Mouse (Mus musculus) liver, adult (tissue): ENCODE data around the gene Btn1a1.

Experiments
- GATA4 ChIP-seq: IDR thresholded peaks from 2 replicates; pipeline ENCODE4 v1.6.1; 2014; ENCODE audit warnings: mild to moderate bottlenecking, low read length; ENCODE audit not compliant: insufficient replicate concordance

Gene Btn1a1

DNA sequence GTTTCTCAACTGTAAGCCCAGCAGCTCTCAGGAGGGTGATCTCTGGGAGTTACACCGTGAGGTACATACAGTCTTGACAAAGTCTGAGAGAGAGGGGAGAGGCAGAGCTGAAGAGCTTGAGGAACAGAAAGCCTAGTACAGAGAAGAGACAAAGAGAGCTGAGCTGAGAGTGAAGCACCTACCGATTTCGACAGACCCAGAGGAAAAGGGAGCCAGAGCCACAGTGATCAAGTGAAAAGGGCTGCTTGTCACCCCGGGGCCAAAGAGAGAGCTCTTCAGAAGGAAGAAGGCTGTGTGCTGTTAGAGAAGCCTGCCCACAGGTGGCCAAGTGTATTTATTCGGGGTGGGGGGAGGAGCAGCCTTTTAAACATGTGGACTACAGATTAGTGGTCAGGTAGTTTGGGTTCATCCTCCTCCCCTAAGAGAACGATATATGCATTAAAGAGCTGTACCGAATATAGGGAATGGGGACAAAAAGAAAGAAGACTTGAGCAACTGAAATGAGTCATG lies at the start of gene Btn1a1:
Btn1a1 (minus strand) TSS at position 302 of the 510 bp plus-strand sequence.
- TF ChIP-seq GATA4, result no peak

DNA sequence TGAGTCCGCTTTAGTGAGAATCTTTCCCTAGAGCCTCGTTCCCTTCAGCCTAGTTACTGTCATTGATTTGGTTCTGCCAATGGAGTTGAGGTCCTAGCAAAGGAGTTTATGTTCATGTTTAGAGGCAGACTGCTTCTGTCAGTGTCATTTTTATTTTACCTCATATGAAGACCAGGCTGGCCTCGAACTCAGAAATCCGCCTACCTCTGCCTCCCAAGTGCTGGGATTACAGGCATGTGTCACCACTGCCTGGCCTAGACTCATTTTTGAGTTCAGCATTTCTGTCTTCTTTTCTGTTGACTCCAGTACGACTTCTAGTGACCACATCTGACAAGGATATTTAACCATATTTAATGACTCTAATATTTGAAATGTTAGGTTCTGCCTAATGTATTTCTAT lies 49.6 kb upstream of the Btn1a1 start:
- no peak for TF ChIP-seq GATA4

DNA sequence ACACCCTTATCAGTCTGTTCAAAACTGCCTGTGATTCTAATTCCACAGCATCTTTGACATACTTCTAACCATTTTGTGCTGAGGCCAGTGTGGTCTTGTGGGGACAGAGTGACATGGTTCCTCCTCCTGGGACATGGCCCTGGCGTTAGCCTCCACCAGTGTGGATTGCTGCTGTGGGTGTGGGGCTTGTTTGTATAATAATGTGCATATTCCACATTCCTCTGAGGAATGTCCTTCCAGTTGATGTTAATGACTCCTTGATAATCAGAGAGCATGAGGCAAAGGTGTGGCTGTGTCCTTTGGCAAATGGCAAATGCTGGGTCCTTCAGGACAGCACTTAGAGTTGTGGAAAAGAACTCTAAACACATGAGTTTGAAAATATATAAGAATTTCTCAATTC lies 47.8 kb upstream of the Btn1a1 start:
- no peak for TF ChIP-seq GATA4

DNA sequence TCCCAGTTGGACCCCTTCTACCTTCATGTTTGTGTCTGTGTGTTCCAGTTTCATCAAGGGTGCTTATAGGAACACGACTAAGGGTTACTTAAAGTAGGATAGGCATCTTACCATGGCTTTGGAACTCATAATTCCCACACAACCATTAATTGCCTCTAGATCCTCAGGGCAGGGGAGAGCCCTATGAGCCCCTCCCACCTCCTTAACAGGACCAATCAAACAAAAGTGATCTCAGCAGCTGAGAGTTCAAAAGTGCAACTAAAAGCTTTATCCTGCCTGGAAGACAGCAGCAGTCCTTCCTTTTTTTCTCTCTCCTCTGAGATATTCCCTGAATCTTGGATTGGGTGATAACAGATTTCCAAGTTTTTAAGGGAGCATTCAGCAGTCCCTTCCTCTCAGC lies 44.4 kb upstream of the Btn1a1 start:
- no peak for TF ChIP-seq GATA4

DNA sequence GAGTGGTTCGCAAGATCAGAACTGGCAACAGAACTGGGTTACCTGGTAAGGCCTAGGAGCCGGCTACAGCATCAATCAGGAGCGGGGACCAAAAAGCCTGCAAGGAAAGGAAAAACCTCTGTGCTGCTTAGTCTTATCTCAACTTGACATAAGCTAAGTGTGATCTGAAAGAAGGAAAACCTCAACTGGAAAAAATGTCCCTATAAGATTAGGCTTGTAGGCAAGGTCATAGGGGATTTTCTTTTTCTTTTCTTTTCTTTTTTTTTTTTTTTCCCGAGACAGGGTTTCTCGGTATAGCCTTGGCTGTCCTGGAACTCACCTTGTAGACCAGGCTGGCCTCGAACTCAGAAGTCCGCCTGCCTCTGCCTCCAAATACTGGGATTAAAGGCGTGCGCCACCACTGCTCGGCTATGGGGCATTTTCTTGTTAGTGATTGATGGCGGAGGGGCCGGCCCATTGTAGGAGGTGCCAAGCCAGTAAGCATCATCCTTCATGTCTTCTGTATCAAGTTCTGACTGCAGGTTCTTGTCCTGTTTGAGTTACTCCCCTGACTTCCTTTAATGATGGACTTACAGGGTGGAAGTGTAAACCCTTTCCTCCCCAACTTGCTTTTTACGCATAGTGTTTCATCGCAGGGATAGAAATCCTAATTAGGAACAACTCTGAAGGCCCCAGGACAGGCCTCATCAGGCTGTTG lies 41.3 kb upstream of the Btn1a1 start:
- no peak for TF ChIP-seq GATA4

DNA sequence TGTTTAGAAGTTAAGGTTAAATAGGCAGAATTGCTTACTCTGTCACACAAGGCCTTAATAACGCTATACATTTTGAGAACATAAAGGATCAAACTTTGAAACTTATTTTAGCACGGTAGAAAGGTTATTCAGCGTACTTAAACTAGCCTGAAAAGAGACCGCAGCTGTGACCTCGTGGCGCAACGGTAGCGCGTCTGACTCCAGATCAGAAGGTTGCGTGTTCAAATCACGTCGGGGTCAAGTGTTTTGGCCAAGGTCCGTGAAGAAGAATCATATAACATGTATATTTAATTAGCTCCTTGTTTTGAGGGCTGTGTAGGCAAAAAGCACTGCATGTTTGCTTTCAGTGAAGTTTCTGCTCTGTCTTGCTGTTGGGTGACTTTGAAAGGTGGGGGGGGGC lies 40.6 kb upstream of the Btn1a1 start:
- TF ChIP-seq GATA4, result no peak

DNA sequence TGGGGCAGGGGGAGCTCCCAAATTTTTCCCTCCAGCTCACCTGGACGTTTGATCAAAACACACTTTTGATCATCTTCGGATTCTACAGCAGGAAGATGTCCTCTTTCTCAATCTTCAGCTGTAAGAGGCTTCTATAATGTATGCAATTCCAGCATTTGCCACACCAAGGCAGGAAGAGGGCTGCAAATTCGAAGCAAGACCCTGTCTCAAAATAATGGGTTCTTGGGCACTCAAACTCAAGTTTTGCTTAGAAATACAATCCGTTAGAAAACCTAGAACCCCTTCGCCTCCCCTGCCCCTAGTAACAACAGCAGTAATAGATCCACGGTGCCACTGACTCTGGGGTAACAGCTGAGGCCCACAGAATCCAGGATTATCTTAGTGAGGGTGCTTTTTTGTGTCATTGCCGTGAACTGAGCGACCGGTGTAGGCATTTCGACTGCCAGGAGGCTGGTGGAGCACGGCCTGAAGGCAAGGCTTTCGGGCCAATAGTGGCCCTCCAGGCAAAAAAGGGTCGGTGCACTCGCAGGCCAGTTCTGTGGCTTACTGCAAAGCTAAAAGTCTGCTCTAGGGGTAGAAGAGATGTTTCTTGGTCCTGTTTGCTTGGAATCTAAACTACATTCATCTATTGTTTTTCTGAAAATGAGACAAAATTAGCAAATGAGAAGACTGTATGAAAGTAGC lies 40.1 kb upstream of the Btn1a1 start:
- TF ChIP-seq GATA4, result no peak

DNA sequence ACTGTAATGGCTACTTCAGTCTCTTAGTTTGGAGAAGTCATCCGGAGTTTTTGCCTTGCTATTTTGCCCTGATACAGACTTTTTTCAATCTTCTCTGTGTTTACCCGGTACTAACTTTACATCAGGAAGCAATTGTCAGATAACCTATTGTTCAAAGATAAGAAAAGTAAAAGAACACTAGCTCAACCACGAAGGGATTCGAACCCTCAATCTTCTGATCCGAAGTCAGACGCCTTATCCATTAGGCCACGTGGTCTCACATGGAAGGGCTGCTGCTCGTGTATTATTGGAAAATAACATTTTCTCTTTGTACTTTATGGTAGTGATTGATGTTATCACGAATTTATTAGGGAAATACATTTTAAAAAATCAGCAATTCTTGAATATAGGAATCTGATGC lies 38.1 kb upstream of the Btn1a1 start:
- peak; percentile 38; the same call in 1 of the 2 replicates for TF ChIP-seq GATA4

DNA sequence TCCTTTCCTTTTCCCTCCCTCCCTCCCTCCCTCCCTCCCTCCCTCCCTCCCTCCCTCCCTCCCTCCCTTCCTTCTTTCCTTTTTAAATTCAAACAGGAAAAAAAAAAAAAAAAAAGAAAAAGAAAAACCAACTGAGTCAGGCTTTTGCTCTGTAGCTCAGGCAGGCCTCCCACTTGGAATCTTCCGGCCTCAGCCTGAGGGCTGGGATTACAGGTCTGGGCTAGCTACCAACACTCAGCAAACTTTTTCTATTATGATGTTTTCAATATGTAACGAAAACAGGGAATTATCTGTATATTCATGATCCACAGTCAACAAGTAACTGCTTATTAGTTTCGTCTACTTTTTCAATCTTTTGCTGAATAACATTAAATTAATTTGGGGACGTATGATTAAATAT lies 37.2 kb upstream of the Btn1a1 start:
- TF ChIP-seq GATA4, result no peak

DNA sequence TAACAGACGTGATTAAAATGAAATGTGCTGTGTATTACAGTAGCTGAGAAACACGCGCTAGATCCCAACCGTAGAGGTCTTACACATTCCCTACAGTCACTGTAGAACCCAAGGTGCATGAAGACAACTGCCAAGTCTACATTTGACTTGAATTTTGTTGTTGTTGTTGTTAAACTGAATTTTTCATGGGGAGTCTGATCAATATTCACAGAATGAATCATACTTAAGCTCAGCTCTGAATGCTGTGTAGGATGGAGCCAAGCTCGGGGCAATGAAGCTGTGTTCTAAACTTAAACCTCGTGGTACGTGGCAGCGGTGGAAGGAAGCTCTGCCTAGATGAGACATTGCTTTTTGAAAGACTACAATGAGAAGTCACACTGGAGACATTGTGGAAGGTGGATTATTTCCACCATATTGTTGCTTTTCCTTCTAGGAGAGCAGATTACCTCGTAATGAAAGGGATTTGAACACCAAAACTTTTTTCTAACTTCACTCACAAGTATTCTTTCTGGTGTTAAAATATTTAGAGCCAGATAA lies 36.4 kb upstream of the Btn1a1 start:
- TF ChIP-seq GATA4, result no peak

DNA sequence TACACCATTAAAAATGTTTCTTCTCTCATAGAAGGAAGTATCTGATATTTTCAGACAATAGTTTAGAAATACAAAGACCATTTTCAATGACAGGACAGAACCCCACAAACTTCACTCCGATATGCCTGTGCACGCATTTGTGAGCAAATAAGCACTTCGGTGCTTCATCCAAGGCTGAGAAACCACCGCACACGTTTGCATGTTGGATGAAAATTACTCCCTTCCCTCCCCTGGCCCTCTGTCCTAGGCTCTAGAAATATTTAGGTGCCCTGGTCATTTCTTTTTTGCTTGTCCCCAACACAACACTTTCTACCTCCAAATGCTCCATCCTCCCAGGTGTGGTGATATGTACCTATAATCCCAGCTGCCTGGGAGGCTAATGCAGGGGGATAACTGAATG lies 35.8 kb upstream of the Btn1a1 start:
- no peak for TF ChIP-seq GATA4

DNA sequence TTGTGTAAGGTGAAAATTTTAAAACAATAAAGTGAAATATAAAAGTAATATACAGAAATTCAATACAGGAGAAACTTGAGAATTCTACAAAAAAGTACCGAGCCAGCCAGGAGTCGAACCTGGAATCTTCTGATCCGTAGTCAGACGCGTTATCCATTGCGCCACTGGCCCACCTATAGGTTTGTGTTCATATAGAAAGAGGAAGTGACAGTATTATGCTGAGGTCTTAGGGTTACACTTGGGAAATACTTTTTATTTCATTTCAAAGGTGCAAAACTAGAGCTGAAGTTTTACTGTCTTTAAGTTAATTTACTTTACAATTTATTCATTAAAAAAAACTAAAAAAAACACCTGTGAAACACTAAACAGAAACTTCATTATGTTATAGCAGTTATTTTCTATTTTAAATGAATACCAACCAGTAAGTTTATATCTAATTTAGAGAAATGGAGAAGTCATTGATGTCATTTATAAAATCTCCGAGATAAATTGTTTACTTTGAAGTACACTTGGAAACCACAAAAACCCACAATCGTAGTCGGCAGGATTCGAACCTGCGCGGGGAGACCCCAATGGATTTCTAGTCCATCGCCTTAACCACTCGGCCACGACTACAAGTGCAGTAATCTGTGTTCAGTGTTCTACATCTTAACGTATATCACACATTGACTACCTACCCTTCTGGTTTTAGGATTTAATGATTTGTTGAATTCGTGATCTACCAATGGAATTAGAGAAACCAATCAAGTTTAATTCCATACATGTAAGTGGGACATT lies 34.9 kb upstream of the Btn1a1 start:
- no peak for TF ChIP-seq GATA4

DNA sequence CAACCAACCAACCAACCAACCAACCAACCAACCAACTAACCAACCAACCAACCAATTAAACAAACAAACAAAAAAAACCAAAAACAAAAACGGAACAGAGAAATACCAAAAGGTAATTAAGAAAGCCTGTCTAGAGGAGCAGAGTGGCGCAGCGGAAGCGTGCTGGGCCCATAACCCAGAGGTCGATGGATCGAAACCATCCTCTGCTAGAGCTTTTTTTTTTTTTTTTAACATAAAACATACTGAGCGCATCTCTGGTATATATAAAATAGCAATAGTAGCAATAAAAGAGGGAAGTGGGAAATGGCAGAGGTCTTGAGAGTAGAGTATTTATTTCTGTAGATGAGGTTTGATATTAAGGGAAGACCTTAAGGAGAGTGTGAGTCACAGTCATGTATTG lies 34.2 kb upstream of the Btn1a1 start:
- no peak for TF ChIP-seq GATA4

DNA sequence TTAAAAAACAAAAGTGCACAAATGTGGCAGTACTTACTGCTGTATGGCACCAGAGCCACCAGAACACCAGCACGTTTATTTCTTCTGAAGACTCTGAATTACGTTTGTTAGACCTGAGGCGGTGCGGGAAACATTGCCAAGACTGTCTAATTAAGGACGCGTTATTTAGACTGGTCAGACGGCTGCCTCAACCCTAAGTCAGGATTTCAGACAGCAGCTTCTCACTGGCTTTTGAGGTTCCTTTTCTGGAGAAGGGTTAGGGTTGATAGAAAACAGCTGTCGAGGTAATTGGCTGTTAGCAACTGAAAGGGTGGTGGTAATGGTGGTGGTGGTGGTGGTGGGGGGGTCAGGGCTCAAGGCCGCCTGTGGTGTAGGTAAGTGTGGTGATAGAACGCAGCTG lies 33.0 kb upstream of the Btn1a1 start:
- no peak for TF ChIP-seq GATA4

DNA sequence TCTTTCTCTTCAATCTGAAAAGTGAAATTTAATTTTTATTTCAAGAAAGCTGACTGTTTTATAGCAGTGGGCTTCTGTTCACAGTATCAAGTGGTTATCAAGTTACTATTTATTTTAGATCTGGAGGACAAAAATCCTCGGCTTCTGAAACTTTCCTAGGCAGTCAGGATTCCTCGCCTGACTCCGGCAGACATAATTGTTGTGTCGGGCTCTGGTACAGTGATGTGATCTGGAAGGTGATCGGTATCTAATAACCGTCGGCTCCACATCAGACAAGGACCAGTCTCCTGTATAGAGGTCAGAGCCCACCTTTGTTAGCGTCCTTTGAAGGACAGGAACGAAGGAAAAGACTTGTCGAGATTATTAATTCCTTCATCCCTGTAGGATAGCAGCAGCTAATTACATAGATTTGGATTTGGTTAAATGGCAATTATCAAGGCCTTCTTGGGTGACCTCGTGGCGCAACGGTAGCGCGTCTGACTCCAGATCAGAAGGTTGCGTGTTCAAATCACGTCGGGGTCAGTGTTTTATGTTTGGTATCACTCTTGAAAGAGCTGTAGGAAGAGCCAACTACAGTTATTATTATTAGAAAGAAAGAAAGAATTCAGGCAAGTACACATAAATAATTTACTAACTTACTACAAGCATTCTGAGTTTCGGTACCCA lies 32.1 kb upstream of the Btn1a1 start:
- no peak for TF ChIP-seq GATA4
